Mouse (Mus musculus) hindbrain, embryonic 15.5 days (tissue): ENCODE data around the gene Dnajb14. TPM values are rescaled to one million over a fixed set of nuclear protein-coding genes. Genes with fewer than 3 reads are reported as not detected.
"Not testable (repeated sequence)": the region's sequence is repeated elsewhere in the genome, so short reads cannot be mapped to it uniquely, and the experiment has no call there.

Source experiments
- ATAC-seq: fragments of 200-750 bp; cut with Nextera tagmentation; 2 replicates; pipeline ENCODE4 v1.8.0; 2017; ENCODE audit warnings: low read depth, moderate number of reproducible peaks, moderate TSS enrichment; ENCODE audit not compliant: low FRiP score
- H3K27ac ChIP-seq: fragments of 300-500 bp; sonication (generic); replicated peaks from 2 replicates; pipeline ENCODE4 v1.5.1; 2015; ENCODE audit warnings: mild to moderate bottlenecking, inconsistent platforms
- H3K27me3 ChIP-seq: fragments of 300-500 bp; sonication (generic); 2 replicates; pipeline ENCODE4 v1.6.1; 2015; ENCODE audit warnings: control low read depth, inconsistent platforms
- H3K36me3 ChIP-seq: fragments of 300-500 bp; sonication (generic); 2 replicates; pipeline ENCODE4 v1.6.1; 2015; ENCODE audit warnings: control low read depth, inconsistent platforms
- H3K4me1 ChIP-seq: fragments of 300-500 bp; sonication (generic); replicated peaks from 2 replicates; pipeline ENCODE4 v1.6.1; 2015; ENCODE audit warnings: control low read depth, inconsistent platforms
- H3K4me2 ChIP-seq: fragments of 300-500 bp; sonication (generic); 2 replicates; pipeline ENCODE4 v1.6.1; 2015; ENCODE audit warnings: moderate library complexity, mild to moderate bottlenecking, inconsistent platforms
- H3K4me3 ChIP-seq: fragments of 300-500 bp; sonication (generic); 2 replicates; pipeline ENCODE4 v1.5.1; 2015; ENCODE audit warnings: mild to moderate bottlenecking, inconsistent platforms
- H3K9ac ChIP-seq: fragments of 300-500 bp; sonication (generic); 2 replicates; pipeline ENCODE4 v1.6.1; 2015; ENCODE audit warnings: inconsistent platforms
- H3K9me3 ChIP-seq: fragments of 300-500 bp; sonication (generic); 2 replicates; pipeline ENCODE4 v1.6.1; 2016; ENCODE audit warnings: control low read depth, inconsistent platforms
- WGBS: fragments of 180-500 bp; shearing (Covaris S2); methylation state at CpG from one replicate; pipeline ENCODE4 v1.1.7; 2015; 5-methylcytosine and 5-hydroxymethylcytosine counted together
- polyA plus RNA-seq: library from polyadenylated mRNA; unstranded; fragments of >200 nt; fragmentation: Nextera tagmentation; extraction: Ambion mirVana; gene quantifications from 2 replicates; pipeline ENCODE4 v1.2.1, GENCODE M21; 2015

The Dnajb14 gene
- polyA plus RNA-seq, 1 experiment from 2014 or later: 16.7 TPM

DNA sequence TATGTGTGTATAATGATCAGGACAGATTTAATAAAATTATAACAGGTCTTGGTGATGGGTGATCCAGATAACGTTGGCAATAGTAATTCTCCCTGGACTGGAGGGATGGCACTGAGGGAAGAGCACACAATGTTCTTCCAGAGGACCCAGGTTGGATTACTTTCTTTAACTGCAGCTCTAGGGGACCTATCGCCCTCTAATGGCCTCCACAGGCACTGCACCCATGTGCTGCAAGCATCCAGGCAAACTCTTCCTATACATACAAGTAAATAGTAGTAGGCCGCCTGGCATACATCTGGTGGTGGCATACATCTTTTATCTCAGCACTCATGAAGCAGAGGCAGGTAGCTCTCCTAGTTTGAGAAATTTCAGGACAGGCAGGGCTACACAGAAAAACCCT, 27.7 kb downstream of the Dnajb14 start:
- Histone ChIP-seq H3K9me3 (no peaks in the 10 kb centered on the region), H3K27me3 (no peaks in the 10 kb centered on the region), H3K36me3 (peaks cover 25% of the 10 kb centered on the region; the same call in 1 of the 2 replicates), H3K9ac (no peak overlapping the region), H3K4me3 (no peak overlapping the region), H3K27ac (no peak overlapping the region), H3K4me2 (no peak overlapping the region), H3K4me1 (no peaks in the 10 kb centered on the region)
- no peak for ATAC-seq
- 95% methylated on average over 3 of the region's 3 CpGs for WGBS

DNA sequence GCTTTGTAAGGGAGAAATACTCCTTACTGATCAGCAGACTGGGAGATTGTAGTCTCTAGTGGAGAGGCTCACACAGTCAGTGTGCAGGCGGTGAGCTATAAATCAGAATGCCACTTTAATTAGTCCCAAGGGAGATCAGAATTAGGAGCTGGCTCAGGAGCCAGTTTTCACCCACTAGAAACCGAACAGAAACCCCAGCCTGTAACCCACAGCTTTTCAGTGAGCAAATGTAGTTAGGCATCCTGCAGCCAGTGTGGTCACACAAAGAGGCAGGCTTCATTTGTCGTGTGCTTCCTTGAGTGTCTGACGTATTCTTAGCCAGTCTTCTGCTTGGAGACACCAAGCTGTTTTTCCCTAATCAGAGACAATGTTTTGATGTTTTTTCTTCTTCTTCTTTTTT, 28.9 kb downstream of the Dnajb14 start:
- Histone ChIP-seq H3K27me3 (no peaks in the 10 kb centered on the region), H3K9ac (no peak overlapping the region), H3K9me3 (no peaks in the 10 kb centered on the region), H3K27ac (no peak overlapping the region), H3K4me3 (no peak overlapping the region), H3K4me1 (no peaks in the 10 kb centered on the region), H3K4me2 (no peak overlapping the region), H3K36me3 (peaks cover 25% of the 10 kb centered on the region; the same call in 1 of the 2 replicates)
- 70% methylated on average over 4 of the region's 4 CpGs for WGBS
- no peak for ATAC-seq

GRCm38 (mm10) chr3:137896867-137897266, 29.4 kb downstream of the Dnajb14 start:
- Histone ChIP-seq H3K27ac (no peak overlapping the region), H3K36me3 (peaks cover 25% of the 10 kb centered on the region; the same call in 1 of the 2 replicates), H3K27me3 (no peaks in the 10 kb centered on the region), H3K4me1 (no peaks in the 10 kb centered on the region), H3K4me3 (no peak overlapping the region), H3K9me3 (no peaks in the 10 kb centered on the region), H3K9ac (no peak overlapping the region), H3K4me2 (no peak overlapping the region)
- WGBS: 94% methylated on average over 3 of the region's 3 CpGs
- no peak for ATAC-seq

DNA sequence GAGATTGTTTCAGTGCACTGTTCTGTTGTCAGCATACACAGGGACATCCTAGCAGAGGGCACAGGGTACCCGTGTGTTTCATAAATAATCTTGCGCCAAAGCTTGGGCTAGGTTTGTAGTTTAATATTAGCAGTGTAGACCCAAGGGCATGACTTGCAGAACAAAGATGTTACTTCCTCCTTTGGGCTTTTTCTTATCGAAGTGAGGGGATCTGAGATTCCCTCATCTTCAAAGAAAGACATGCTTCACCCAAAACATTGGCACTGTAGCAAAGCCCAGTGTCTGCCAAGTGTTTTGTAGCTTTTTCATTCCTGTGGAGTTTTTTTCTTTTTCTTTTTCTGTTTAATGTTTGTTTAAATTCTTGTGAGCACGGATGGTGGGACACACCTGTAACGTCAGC, 30.2 kb downstream of the Dnajb14 start:
- no peak overlapping the region for H3K9ac ChIP-seq
- H3K27me3 ChIP-seq: no peaks in the 10 kb centered on the region
- H3K9me3 ChIP-seq: no peaks in the 10 kb centered on the region
- 91% methylated on average over 5 of the region's 5 CpGs for WGBS
- H3K36me3 ChIP-seq: peaks cover 30% of the 10 kb centered on the region; the same call in 1 of the 2 replicates
- H3K27ac ChIP-seq: no peak overlapping the region
- no peak for ATAC-seq
- no peaks in the 10 kb centered on the region for H3K4me1 ChIP-seq
- no peak overlapping the region for H3K4me3 ChIP-seq
- H3K4me2 ChIP-seq: no peak overlapping the region

GRCm38 (mm10) chr3:137900149-137900548, 32.7 kb downstream of the Dnajb14 start:
- no peak overlapping the region for H3K4me2 ChIP-seq
- whole genome bisulfite sequencing: 55% methylated on average over 10 of the region's 10 CpGs
- no peaks in the 10 kb centered on the region for H3K9me3 ChIP-seq
- H3K36me3 ChIP-seq: peaks cover 32% of the 10 kb centered on the region
- no peak overlapping the region for H3K27ac ChIP-seq
- H3K9ac ChIP-seq: no peak overlapping the region
- no peak overlapping the region for H3K4me3 ChIP-seq
- H3K4me1 ChIP-seq: no peaks in the 10 kb centered on the region
- no peaks in the 10 kb centered on the region for H3K27me3 ChIP-seq
- no peak for ATAC-seq

- peaks cover 11% of the 10 kb centered on the region for H3K4me1 ChIP-seq
- no peak overlapping the region for H3K4me2 ChIP-seq
- H3K4me3 ChIP-seq: no peak overlapping the region
- no peak for ATAC-seq
- H3K9ac ChIP-seq: no peak overlapping the region
- WGBS: 76% methylated on average over 2 of the region's 2 CpGs
- no peak overlapping the region for H3K27ac ChIP-seq
- H3K36me3 ChIP-seq: peaks cover 9% of the 10 kb centered on the region; the same call in 1 of the 2 replicates
- H3K9me3 ChIP-seq: no peaks in the 10 kb centered on the region
- no peaks in the 10 kb centered on the region for H3K27me3 ChIP-seq
These were observed 45.6 kb downstream of the Dnajb14 start for GRCm38 (mm10) chr3:137913093-137913492.

GRCm38 (mm10) chr3:137914567-137914966, 47.1 kb downstream of the Dnajb14 start:
- not testable (repeated sequence) for H3K4me2 ChIP-seq, H3K36me3 ChIP-seq, H3K9me3 ChIP-seq, ATAC-seq, H3K27me3 ChIP-seq, H3K4me3 ChIP-seq, H3K9ac ChIP-seq, H3K27ac ChIP-seq
- WGBS: 100% methylated on average over 1 of the region's 1 CpGs
- H3K4me1 ChIP-seq: peaks cover 17% of the 10 kb centered on the region

GRCm38 (mm10) chr3:137917694-137918171, 50.3 kb downstream of the Dnajb14 start:
- 15% methylated on average over 12 of the region's 12 CpGs for WGBS
- ATAC-seq: peak; percentile 79

DNA sequence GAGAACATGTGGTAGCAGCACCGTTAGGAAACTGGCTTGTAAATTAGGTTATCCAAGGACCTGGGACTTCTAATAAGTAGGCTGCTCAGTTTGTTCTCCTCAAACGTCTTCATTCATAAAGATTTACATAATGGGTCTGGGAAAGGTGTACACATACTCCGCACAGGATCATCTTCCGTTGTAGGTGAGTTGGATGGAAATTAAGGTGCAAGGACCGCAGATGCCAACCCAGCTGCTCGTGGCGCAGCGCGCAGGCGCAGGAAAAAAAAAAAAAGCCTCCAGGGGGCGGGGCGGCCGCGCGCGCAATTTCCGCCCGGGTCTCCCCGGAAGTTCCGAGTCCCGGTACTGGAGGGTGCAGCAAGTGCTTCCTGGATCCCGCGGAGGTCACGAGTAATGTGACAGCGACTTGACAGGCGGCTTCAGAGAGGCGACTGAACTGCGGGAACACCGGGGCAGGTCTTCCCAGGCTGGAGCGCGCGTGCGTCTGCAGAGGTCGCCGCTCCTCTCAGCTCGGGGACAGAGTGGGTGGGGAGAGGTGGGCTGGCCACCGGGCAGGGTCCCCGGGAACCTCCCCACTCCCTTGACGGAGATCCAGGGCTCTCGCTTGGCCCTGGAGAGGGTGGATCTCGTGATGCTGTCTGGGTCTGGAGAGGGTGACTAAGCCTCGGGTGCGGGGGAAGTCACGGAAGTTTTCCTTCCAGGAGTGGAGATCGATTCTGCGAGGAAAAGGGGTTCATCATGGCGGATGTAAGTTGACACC, 50.9 kb downstream of the Dnajb14 start, which contains the start of gene Lamtor3:
Lamtor3 (plus strand) TSS at position 335 of the 760 bp plus-strand sequence.
- no peaks in the 10 kb centered on the region for H3K27me3 ChIP-seq
- peaks cover 34% of the 10 kb centered on the region for H3K4me1 ChIP-seq
- H3K9me3 ChIP-seq: no peaks in the 10 kb centered on the region
- peak within 1 kb of the TSS; percentile 95 for H3K4me3 ChIP-seq
- ATAC-seq: peak; percentile 93
- H3K4me2 ChIP-seq: peak within 1 kb of the TSS; percentile 75
- peak within 1 kb of the TSS; percentile 90 for H3K27ac ChIP-seq
- peak within 1 kb of the TSS; percentile 86 for H3K9ac ChIP-seq
- peaks cover 17% of the 10 kb centered on the region for H3K36me3 ChIP-seq
- under 1% methylated on average over 45 of the region's 47 CpGs for WGBS

More at GRCm38 (mm10) chr3:137917694-137918171, 50.3 kb downstream of the Dnajb14 start:
- Histone ChIP-seq H3K27ac (peak overlapping the region; percentile 90), H3K9me3 (no peaks in the 10 kb centered on the region), H3K4me3 (peak overlapping the region; percentile 95), H3K4me2 (peak overlapping the region; percentile 75), H3K36me3 (peaks cover 17% of the 10 kb centered on the region), H3K9ac (peak overlapping the region; percentile 56), H3K27me3 (no peaks in the 10 kb centered on the region), H3K4me1 (peaks cover 34% of the 10 kb centered on the region)

DNA sequence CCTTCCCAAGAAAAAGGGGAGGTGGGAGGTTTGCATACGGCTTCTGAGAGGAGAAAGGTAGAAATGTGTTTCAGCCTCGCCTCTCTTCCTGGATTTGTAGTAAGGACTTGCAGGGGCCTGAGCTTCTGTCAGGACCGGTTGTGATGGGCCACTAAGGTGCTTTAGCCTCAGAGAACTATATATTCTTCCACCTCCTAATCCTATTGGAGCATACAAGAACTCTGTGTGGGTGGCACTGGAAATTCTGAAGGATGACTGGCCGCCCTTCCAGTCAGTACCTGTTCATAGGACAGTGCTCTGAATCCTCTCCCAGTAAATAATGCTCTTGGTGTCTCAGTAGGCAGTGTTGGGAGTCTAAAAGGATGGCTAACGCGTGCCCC, 51.4 kb downstream of the Dnajb14 start:
- Histone ChIP-seq H3K4me3 (peak overlapping the region; percentile 95), H3K36me3 (peaks cover 17% of the 10 kb centered on the region), H3K27ac (peak overlapping the region; percentile 90), H3K9ac (peak overlapping the region; percentile 86), H3K9me3 (no peaks in the 10 kb centered on the region), H3K27me3 (no peaks in the 10 kb centered on the region), H3K4me2 (peak overlapping the region; percentile 75), H3K4me1 (peaks cover 34% of the 10 kb centered on the region)
- 18% methylated on average over 6 of the region's 6 CpGs for WGBS
- no peak for ATAC-seq

DNA sequence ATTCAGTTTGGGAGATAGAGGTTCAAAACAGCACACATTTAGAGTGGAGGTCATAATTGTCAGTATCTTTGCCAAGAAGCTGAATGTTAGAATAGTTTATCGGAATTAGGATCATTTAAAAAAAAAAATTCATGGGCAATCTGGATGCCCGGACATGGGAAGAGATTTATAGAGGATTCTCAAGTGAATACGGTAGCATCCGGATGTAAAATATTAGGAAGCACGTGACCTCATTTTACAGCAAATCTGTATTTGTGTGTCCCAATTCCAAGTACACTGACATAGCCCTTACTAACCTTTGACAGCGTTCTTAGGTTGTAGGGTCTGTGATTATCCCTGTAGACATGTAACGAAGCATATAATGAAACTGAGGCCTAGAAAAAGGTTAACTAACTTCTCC, 51.9 kb downstream of the Dnajb14 start:
- H3K4me2 ChIP-seq: peak overlapping the region; percentile 75
- no peaks in the 10 kb centered on the region for H3K9me3 ChIP-seq
- no peaks in the 10 kb centered on the region for H3K27me3 ChIP-seq
- H3K4me3 ChIP-seq: peak overlapping the region; percentile 95
- H3K9ac ChIP-seq: peak overlapping the region; percentile 86
- H3K4me1 ChIP-seq: peaks cover 34% of the 10 kb centered on the region
- peaks cover 17% of the 10 kb centered on the region for H3K36me3 ChIP-seq
- H3K27ac ChIP-seq: 0 out of 2 replicates have a peak overlapping the region, but pooled peaks have one; percentile 90
- no peak for ATAC-seq
- WGBS: 94% methylated on average over 7 of the region's 7 CpGs

GRCm38 (mm10) chr3:137920594-137920993, 53.1 kb downstream of the Dnajb14 start:
- Histone ChIP-seq H3K9ac (no peak overlapping the region), H3K27me3 (no peaks in the 10 kb centered on the region), H3K4me3 (no peak overlapping the region), H3K27ac (no peak overlapping the region), H3K4me1 (peaks cover 34% of the 10 kb centered on the region), H3K9me3 (no peaks in the 10 kb centered on the region), H3K4me2 (no peak overlapping the region), H3K36me3 (peaks cover 24% of the 10 kb centered on the region)
- ATAC-seq: no peak
- WGBS: 95% methylated on average over 4 of the region's 4 CpGs
